Mouse (Mus musculus): ENCODE measurements around the gene Prc1. TPM values are rescaled to one million over a fixed set of nuclear protein-coding genes. Genes with fewer than 3 reads are reported as not detected.

Gene Prc1
- total and polyA plus RNA-seq, 3 experiments = 52.5 to 83.0 (median 75.6) TPM

DNA sequence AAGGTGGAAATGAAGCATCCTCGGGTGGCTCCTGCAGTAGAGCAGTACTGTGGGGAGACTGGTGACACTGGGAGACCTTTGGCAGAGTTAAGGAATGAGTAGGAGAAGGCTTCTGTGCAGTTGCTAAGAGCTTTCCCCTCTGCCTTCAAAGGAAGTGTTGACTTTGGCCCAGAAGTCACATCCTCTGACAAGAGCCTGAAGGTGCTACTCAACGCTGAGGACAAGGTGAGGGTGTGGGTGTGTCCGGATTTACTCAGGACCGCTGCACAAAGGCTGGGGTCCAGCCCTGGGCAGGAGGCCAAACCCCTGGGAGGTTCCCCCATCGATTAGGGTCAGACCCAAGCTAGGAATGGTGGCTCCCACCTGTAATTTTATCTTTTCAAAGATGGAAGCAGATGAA is 9.9 kb upstream of the Prc1 start:
- Histone ChIP-seq H3K4me1 (ENCODE audit: control insufficient read depth in 1 of 2, insufficient read depth in 2 of 2) (no peaks in the 10 kb centered on the region), H3K9ac (ENCODE audit: insufficient read depth, low read depth) (no peak overlapping the region), H3K9me3 (replicated peaks; ENCODE audit: low read length) (no peaks in the 10 kb centered on the region), H3K4me2 (ENCODE audit: insufficient read depth, low read depth, poor library complexity, severe bottlenecking) (no peak overlapping the region), H3K27me3 (replicated peaks) (no peaks in the 10 kb centered on the region), H3K79me2 (replicated peaks; ENCODE audit: control insufficient read depth, extremely low read depth, insufficient read depth, poor library complexity, severe bottlenecking) (no peaks in the 10 kb centered on the region), H3K36me3 (replicated peaks in 1 of 2; ENCODE audit: control insufficient read depth in 1 of 2, insufficient read depth in 1 of 2, low read length in 1 of 2) (peaks cover 54 to 92% of the 10 kb centered on the region in 2 experiments), H3K4me3 (replicated peaks in 1 of 3; ENCODE audit: low read depth in 2 of 3, low read length in 2 of 3, poor library complexity in 1 of 3) (no peak overlapping the region), H3K27ac (ENCODE audit: insufficient read depth, low read depth) (no peak overlapping the region)
- in situ Hi-C loops (cut with MboI; ENCODE audit: low pct_ligation_motif_present, low pct_unique_long_range_greater_than_20kb, low sequenced_read_pairs) = no loop called here
- dilution Hi-C loops (cut with MboI; ENCODE audit: extremely low pct_ligation_motif_present, extremely low pct_unique_long_range_greater_than_20kb, low sequenced_read_pairs) = no loop called here
- DNase-seq (ENCODE audit: extremely low read depth) = no peak
- TF ChIP-seq ZC3H11A (IDR thresholded peaks at IDR 0.05; ENCODE audit: low read depth, low read length) (no peak), ZNF384 (IDR thresholded peaks at IDR 0.05; ENCODE audit: low read depth, low read length) (no peak), ZMIZ1 (IDR thresholded peaks at IDR 0.05; ENCODE audit: low read depth, low read length) (no peak), USF1 (IDR thresholded peaks at IDR 0.05; ENCODE audit: low read depth, low read length) (no peak), PAX5 (IDR thresholded peaks at IDR 0.05; ENCODE audit: low read length) (no peak), ELF1 (IDR thresholded peaks at IDR 0.05; ENCODE audit: low read depth, low read length) (no peak), CHD2 (IDR thresholded peaks at IDR 0.05; ENCODE audit: low read length) (no peak), CHD1 (IDR thresholded peaks at IDR 0.05; ENCODE audit: low read depth, low read length) (no peak), UBTF (IDR thresholded peaks at IDR 0.05; ENCODE audit: low read depth, low read length) (no peak), MEF2A (IDR thresholded peaks at IDR 0.05; ENCODE audit: borderline replicate concordance, low read depth, low read length) (no peak), GABPA (IDR thresholded peaks at IDR 0.05; ENCODE audit: insufficient replicate concordance, low read depth, low read length) (no peak), SIN3A (IDR thresholded peaks at IDR 0.05; ENCODE audit: low read length) (no peak), MAX (IDR thresholded peaks at IDR 0.05; ENCODE audit: low read length) (no peak), SMC3 (IDR thresholded peaks at IDR 0.05; ENCODE audit: low read depth, low read length) (no peak), IRF4 (IDR thresholded peaks at IDR 0.05; ENCODE audit: low read depth, low read length) (no peak), TBP (conservative IDR thresholded peaks at IDR 0.05; ENCODE audit: low read depth, low read length) (no peak), EP300 (IDR thresholded peaks at IDR 0.05; ENCODE audit: low read length) (no peak), JUN (IDR thresholded peaks at IDR 0.05; ENCODE audit: insufficient read depth, low read depth, low read length) (no peak), USF2 (conservative IDR thresholded peaks at IDR 0.05; ENCODE audit: low read depth, low read length) (no peak)

DNA sequence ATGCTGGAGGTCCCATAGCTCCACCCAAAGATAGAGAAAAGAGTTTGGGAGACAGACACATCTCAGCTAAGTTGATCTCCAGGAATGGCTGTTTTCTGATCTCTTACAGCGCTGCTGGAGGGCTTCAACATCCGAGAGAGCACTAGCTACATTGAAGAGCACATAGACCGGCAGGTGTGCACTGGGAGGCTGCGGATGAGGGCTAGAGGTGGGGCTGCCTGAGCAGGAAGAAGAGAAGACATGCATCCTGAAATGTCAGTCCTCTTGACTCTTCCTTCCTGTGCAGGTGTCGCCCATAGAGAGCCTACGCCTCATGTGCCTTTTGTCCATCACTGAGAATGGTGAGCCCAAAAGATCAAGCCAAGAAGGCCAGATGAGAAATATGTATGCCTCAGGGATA is 8.5 kb upstream of the Prc1 start:
- Histone ChIP-seq H3K36me3 (replicated peaks in 1 of 2; ENCODE audit: control insufficient read depth in 1 of 2, insufficient read depth in 1 of 2, low read length in 1 of 2) (peaks cover 58 to 92% of the 10 kb centered on the region in 2 experiments), H3K4me3 (replicated peaks in 1 of 3; ENCODE audit: low read depth in 2 of 3, low read length in 2 of 3, poor library complexity in 1 of 3) (no peak overlapping the region), H3K4me1 (ENCODE audit: control insufficient read depth in 1 of 2, insufficient read depth in 2 of 2) (no peaks in the 10 kb centered on the region), H3K27me3 (replicated peaks) (no peaks in the 10 kb centered on the region), H3K9ac (ENCODE audit: insufficient read depth, low read depth) (no peak overlapping the region), H3K4me2 (ENCODE audit: insufficient read depth, low read depth, poor library complexity, severe bottlenecking) (no peak overlapping the region), H3K27ac (ENCODE audit: insufficient read depth, low read depth) (no peak overlapping the region), H3K9me3 (replicated peaks; ENCODE audit: low read length) (no peaks in the 10 kb centered on the region), H3K79me2 (replicated peaks; ENCODE audit: control insufficient read depth, extremely low read depth, insufficient read depth, poor library complexity, severe bottlenecking) (no peaks in the 10 kb centered on the region)
- TF ChIP-seq HCFC1 (IDR thresholded peaks at IDR 0.05; ENCODE audit: low read depth, low read length) (no peak), MYC (IDR thresholded peaks at IDR 0.05; ENCODE audit: low read depth, low read length) (no peak), RCOR1 (conservative IDR thresholded peaks at IDR 0.05; ENCODE audit: low read depth, low read length) (no peak), E2F4 (IDR thresholded peaks at IDR 0.05; ENCODE audit: insufficient replicate concordance, low read depth, low read length) (no peak), MAFK (IDR thresholded peaks at IDR 0.05; ENCODE audit: insufficient replicate concordance, low read length) (no peak), MEF2A (IDR thresholded peaks at IDR 0.05; ENCODE audit: borderline replicate concordance, low read depth, low read length) (no peak), POLR2AphosphoS2 (IDR thresholded peaks at IDR 0.05; ENCODE audit: low read depth, low read length) (no peak), RAD21 (IDR thresholded peaks at IDR 0.05; ENCODE audit: low read depth, low read length) (no peak), GABPA (IDR thresholded peaks at IDR 0.05; ENCODE audit: insufficient replicate concordance, low read depth, low read length) (no peak), USF1 (IDR thresholded peaks at IDR 0.05; ENCODE audit: low read depth, low read length) (no peak), ZKSCAN1 (IDR thresholded peaks at IDR 0.05; ENCODE audit: borderline replicate concordance, low read depth, low read length) (no peak), KAT2A (IDR thresholded peaks at IDR 0.05; ENCODE audit: insufficient replicate concordance, low read length) (no peak), MAZ (IDR thresholded peaks at IDR 0.05; ENCODE audit: low read depth, low read length) (no peak), USF2 (conservative IDR thresholded peaks at IDR 0.05; ENCODE audit: low read depth, low read length) (no peak)
- no peak for DNase-seq (ENCODE audit: extremely low read depth)
- dilution Hi-C loops (cut with MboI; ENCODE audit: extremely low pct_ligation_motif_present, extremely low pct_unique_long_range_greater_than_20kb, low sequenced_read_pairs) (no loop called here), in situ Hi-C loops (cut with MboI; ENCODE audit: low pct_ligation_motif_present, low pct_unique_long_range_greater_than_20kb, low sequenced_read_pairs) (no loop called here)

Measured in CH12.LX (cell line).